Mouse (Mus musculus): ENCODE measurements around the gene Ralgps2.

- TF ChIP-seq ZNF384 (IDR thresholded peaks at IDR 0.05; ENCODE audit: low read depth, low read length) (no peak), HCFC1 (IDR thresholded peaks at IDR 0.05; ENCODE audit: borderline replicate concordance, insufficient read depth, low read length) (no peak), ZC3H11A (IDR thresholded peaks at IDR 0.05; ENCODE audit: borderline replicate concordance, low read depth, low read length) (no peak), CHD2 (IDR thresholded peaks at IDR 0.05; ENCODE audit: low read depth, low read length) (no peak), MAFK (IDR thresholded peaks at IDR 0.05; ENCODE audit: insufficient read depth, low read depth, low read length) (no peak)
Observed at GRCm38 (mm10) chr1:156905660-156906059, 33.8 kb downstream of the Ralgps2 start.

All from ES-E14 (cell line).